Mouse (Mus musculus) small intestine, adult 2 months (tissue): Measurements from ENCODE around the gene Zfp523. TPM values are rescaled to one million over a fixed set of nuclear protein-coding genes. Genes with fewer than 3 reads are reported as not detected.

Experiments
- H3K27ac ChIP-seq: fragments of 200-500 bp; 2 replicates; pipeline ENCODE4 v1.5.1; 2012; ENCODE audit warnings: low read depth, low read length, control low read depth, inconsistent platforms; ENCODE audit not compliant: insufficient read depth
- H3K27me3 ChIP-seq: fragments of 200-500 bp; 2 replicates; pipeline ENCODE4 v1.6.1; 2012; ENCODE audit warnings: mild to moderate bottlenecking, moderate library complexity, low read length, inconsistent platforms; ENCODE audit not compliant: control insufficient read depth, insufficient read depth
- H3K36me3 ChIP-seq: fragments of 200-500 bp; 2 replicates; pipeline ENCODE4 v1.6.1; 2012; ENCODE audit warnings: mild to moderate bottlenecking, low read length, control low read depth, inconsistent platforms; ENCODE audit not compliant: control insufficient read depth, insufficient read depth
- H3K4me1 ChIP-seq: fragments of 200-500 bp; 2 replicates; pipeline ENCODE4 v1.6.1; 2012; ENCODE audit warnings: low read length, inconsistent platforms, mixed read lengths; ENCODE audit not compliant: control insufficient read depth, insufficient read depth, insufficient read length
- H3K4me3 ChIP-seq: fragments of 200-500 bp; 2 replicates; pipeline ENCODE4 v1.5.1; 2012; ENCODE audit warnings: low read depth, mild to moderate bottlenecking, control low read depth, inconsistent platforms, low read length, moderate library complexity
- CTCF ChIP-seq: fragments of 200-500 bp; IDR thresholded peaks from 2 replicates; pipeline ENCODE4 v1.5.1; 2012; ENCODE audit warnings: low read depth, mild to moderate bottlenecking, control low read depth, inconsistent platforms, low read length, moderate library complexity, mixed read lengths; ENCODE audit not compliant: insufficient replicate concordance, insufficient read length; ENCODE audit errors: extremely low read depth
- POLR2A ChIP-seq: fragments of 200-500 bp; IDR thresholded peaks from 2 replicates; pipeline ENCODE4 v1.6.1; 2012; ENCODE audit warnings: low read depth, mild to moderate bottlenecking, control low read depth, inconsistent platforms, low read length, moderate library complexity
- WGBS: fragments of 180-500 bp; shearing (Covaris S2); methylation state at CpG from one replicate; pipeline ENCODE4 v1.1.7; 2018; 5-methylcytosine and 5-hydroxymethylcytosine counted together
- polyA plus RNA-seq: library from polyadenylated mRNA; depleted of rRNA; stranded (reverse); fragments of >200 nt; gene quantifications from 2 replicates; pipeline ENCODE4 v1.2.3, GENCODE M21; 2012

Gene Zfp523
- polyA plus RNA-seq, 1 experiment = 39.8 TPM

DNA sequence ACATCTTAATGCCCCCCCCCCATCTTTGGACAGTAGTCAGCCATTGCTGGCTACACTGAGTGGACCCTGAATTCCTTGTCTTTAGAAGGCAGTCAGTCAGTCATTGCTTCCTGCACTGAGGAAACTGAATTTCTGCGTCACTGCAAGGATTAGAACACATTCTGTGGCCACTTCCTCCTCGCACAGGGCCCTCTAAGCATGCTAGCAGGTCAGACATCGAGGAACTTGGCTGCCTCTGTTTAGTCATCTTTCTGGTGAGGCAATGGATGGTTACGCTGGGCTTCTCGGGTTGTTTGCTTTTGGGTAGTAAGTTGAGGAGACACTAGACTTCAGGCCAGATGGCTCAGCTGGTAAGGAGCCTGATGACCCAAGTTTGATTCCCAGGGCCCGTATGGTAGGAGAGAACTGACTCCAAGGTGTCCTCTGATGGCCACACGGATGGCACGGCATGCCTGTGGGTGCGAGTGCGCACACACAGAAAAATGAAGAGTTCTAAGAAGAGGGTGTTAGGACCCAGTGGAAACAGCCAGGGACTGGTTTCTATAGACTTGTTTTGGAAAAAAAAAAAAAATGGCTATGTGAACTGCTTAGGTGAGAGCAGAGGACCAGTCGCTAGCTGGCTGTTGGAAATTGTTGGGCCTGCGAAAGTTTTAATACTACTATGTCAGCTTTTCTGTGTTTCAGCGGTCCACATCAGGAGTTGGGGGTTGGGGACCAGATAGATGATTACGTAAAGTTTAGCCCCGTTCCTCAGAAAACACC, 4.0 kb downstream of the Zfp523 start:
- 85% methylated on average over 15 of the region's 15 CpGs for WGBS
- no peaks in the 10 kb centered on the region for H3K36me3 ChIP-seq
- peaks cover 4% of the 10 kb centered on the region; the same call in 1 of the 2 replicates for H3K4me1 ChIP-seq
- peak overlapping the region; percentile 26; the same call in 1 of the 2 replicates for H3K27ac ChIP-seq
- no peak overlapping the region for H3K4me3 ChIP-seq
- TF ChIP-seq POLR2A (no peak), CTCF (no peak)
- H3K27me3 ChIP-seq = no peaks in the 10 kb centered on the region

DNA sequence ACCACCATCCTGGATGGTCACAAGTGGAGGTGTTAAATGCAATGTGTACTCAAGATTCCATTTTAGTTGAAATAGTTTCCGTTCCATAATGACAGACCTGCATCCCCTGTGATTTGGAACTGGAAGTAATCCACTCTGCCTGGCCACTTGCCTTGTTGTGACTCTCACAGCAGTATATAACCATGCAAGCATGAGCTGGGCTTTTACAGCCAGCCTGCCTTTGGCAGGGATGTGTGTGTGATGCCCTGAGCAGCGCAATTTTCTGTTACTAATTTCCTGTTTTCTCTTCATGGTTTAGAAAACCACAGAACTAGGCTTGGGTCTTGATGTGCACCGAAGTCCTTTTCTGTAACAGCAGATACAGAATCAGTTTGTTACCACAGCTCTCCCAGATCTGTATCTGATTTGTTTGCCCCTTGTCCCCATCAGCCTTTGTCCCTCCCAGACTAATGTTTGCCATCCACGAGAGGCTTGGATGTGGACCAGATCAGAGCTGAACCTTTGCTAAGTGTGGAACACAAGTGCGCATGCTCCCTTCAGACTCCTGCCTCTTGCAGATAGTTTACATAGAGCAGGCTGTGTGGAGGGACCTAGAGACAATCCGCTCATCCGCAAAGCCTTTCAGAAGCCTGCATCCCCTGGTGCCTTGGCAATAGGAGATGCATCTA, 8.2 kb downstream of the Zfp523 start:
- no peak overlapping the region for H3K4me3 ChIP-seq
- H3K27me3 ChIP-seq = no peaks in the 10 kb centered on the region
- WGBS = 57% methylated on average over 7 of the region's 7 CpGs
- no peaks in the 10 kb centered on the region for H3K4me1 ChIP-seq
- TF ChIP-seq POLR2A (no peak), CTCF (no peak)
- no peak overlapping the region for H3K27ac ChIP-seq
- H3K36me3 ChIP-seq = peaks cover 3% of the 10 kb centered on the region; the same call in 1 of the 2 replicates

DNA sequence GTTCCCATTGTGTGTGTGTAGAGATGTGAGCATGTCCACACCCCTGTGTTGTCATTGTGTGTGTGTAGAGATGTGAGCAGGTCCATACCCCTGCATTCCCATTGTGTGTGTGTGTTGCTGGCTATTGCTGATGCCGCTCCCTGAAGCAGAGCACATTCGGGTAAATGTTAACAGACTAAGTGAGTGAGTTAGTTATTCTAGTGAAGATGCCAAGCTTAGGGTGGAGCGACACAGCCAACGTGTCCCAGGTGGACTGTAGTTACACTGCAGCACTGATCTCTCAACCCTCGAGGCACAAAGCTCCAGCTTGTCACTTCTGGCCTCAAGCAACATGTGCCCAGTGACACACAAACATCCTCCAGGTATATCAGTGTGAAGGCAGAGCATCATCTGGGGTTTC, 11.4 kb downstream of the Zfp523 start:
- Histone ChIP-seq H3K4me3 (no peak overlapping the region), H3K4me1 (no peaks in the 10 kb centered on the region), H3K27me3 (no peaks in the 10 kb centered on the region), H3K36me3 (peaks cover 7% of the 10 kb centered on the region), H3K27ac (no peak overlapping the region)
- TF ChIP-seq CTCF = no peak
- 86% methylated on average over 5 of the region's 5 CpGs for WGBS

- no peak overlapping the region for H3K27ac ChIP-seq
- 36% methylated on average over 1 of the region's 1 CpGs for WGBS
- no peaks in the 10 kb centered on the region for H3K27me3 ChIP-seq
- H3K4me3 ChIP-seq = no peak overlapping the region
- TF ChIP-seq CTCF (no peak), POLR2A (no peak)
- peaks cover 7% of the 10 kb centered on the region for H3K36me3 ChIP-seq
- H3K4me1 ChIP-seq = no peaks in the 10 kb centered on the region
These were observed 15.8 kb downstream of the Zfp523 start for GRCm38 (mm10) chr17:28192754-28193153.

DNA sequence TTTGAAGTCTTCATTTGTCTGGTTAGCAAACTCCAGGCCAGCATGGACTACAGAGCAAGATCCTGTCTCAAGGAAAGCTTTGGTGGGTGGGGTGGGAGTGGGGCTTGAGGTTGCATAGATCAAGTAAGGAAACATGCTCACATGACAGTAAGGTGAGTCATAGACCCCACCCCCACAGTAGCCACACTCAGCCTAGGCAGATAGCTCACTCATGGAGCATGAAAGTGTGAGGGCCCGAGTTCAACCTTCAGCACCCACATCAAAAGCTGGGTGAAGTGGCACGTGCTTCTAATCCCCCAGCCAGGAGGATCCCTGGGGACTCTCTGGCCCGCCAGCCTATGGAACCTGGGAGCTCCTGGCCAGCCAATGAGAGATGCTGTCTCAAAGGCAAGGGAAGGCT, 16.6 kb downstream of the Zfp523 start:
- Histone ChIP-seq H3K27me3 (no peaks in the 10 kb centered on the region), H3K36me3 (peaks cover 7% of the 10 kb centered on the region), H3K27ac (no peak overlapping the region), H3K4me1 (no peaks in the 10 kb centered on the region), H3K4me3 (no peak overlapping the region)
- no peak for TF ChIP-seq CTCF
- no peak for TF ChIP-seq POLR2A
- WGBS = 79% methylated on average over 3 of the region's 3 CpGs

DNA sequence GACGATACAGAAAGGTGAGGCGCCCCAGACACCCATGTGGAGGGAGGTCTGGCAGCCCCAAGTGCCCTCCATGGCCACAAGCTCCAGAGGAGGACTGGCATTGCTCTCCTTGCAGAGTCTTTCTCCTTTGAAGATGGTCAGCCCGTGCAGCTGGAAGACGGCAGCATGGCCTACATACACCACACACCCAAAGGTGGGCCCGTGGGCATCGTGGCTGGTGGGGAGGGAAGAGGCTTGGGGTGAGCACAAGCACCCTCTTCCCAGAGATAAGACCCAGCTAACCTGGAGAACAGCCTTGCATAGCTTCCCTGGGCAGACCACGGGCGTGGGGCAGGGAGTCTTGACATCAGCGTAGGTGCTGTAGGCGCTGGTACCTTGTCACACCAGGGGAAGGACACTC, 18.1 kb downstream of the Zfp523 start:
- no peak overlapping the region for H3K4me3 ChIP-seq
- no peaks in the 10 kb centered on the region for H3K27me3 ChIP-seq
- no peak overlapping the region for H3K27ac ChIP-seq
- H3K4me1 ChIP-seq = no peaks in the 10 kb centered on the region
- TF ChIP-seq CTCF = no peak
- no peak for TF ChIP-seq POLR2A
- H3K36me3 ChIP-seq = peaks cover 5% of the 10 kb centered on the region
- WGBS = 94% methylated on average over 10 of the region's 10 CpGs

DNA sequence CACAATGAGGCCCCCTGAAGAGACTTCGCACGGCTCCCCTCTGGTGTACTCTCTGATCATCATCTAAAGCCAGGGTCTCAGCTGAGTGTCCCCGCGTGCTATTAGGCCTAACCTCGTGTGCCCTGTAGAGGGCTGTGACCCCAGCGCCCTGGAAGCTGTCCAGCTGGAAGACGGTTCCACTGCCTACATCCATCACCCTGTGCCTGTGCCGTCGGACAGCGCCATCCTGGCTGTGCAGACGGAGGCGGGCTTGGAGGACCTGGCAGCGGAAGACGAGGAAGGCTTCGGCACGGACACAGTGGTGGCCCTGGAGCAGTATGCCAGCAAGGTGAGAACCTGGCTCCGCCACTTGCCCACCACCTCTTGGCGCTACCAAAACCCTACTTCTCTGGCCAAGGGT, 20.7 kb downstream of the Zfp523 start:
- Histone ChIP-seq H3K27ac (no peak overlapping the region), H3K27me3 (no peaks in the 10 kb centered on the region), H3K4me1 (no peaks in the 10 kb centered on the region), H3K4me3 (no peak overlapping the region), H3K36me3 (peaks cover 5% of the 10 kb centered on the region; the same call in 1 of the 2 replicates)
- 88% methylated on average over 18 of the region's 18 CpGs for WGBS
- no peak for TF ChIP-seq CTCF
- no peak for TF ChIP-seq POLR2A

DNA sequence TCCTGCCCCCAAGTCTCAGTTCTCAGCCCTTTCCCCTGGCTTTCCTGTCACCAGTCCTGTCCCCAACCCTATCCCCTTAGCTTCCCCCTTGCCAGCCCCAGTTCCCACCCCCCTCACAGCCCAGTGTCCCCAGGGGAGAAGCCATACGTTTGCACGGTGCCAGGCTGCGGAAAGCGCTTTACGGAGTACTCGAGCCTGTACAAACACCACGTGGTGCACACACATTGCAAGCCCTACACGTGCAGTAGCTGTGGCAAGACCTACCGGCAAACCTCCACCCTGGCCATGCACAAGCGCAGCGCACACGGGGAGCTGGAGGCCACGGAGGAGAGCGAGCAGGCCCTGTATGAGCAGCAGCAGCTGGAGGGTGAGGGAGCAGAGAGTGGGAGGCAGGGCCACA, 25.1 kb downstream of the Zfp523 start:
- no peak overlapping the region for H3K4me3 ChIP-seq
- TF ChIP-seq POLR2A (no peak), CTCF (no peak)
- peaks cover 5% of the 10 kb centered on the region; the same call in 1 of the 2 replicates for H3K36me3 ChIP-seq
- 87% methylated on average over 14 of the region's 14 CpGs for WGBS
- H3K27me3 ChIP-seq = no peaks in the 10 kb centered on the region
- no peak overlapping the region for H3K27ac ChIP-seq
- no peaks in the 10 kb centered on the region for H3K4me1 ChIP-seq
